Mouse (Mus musculus): ENCODE measurements at regions not wholly inside any gene's neighbourhood (a gene's known extent, or its start where the extent isn't known, plus 50 kb on each side); places are given as distances from the start of the nearest gene placed in this dataset.
A peak's percentile ranks its signal among the peaks of the same experiment; 100 is the strongest.

DNA sequence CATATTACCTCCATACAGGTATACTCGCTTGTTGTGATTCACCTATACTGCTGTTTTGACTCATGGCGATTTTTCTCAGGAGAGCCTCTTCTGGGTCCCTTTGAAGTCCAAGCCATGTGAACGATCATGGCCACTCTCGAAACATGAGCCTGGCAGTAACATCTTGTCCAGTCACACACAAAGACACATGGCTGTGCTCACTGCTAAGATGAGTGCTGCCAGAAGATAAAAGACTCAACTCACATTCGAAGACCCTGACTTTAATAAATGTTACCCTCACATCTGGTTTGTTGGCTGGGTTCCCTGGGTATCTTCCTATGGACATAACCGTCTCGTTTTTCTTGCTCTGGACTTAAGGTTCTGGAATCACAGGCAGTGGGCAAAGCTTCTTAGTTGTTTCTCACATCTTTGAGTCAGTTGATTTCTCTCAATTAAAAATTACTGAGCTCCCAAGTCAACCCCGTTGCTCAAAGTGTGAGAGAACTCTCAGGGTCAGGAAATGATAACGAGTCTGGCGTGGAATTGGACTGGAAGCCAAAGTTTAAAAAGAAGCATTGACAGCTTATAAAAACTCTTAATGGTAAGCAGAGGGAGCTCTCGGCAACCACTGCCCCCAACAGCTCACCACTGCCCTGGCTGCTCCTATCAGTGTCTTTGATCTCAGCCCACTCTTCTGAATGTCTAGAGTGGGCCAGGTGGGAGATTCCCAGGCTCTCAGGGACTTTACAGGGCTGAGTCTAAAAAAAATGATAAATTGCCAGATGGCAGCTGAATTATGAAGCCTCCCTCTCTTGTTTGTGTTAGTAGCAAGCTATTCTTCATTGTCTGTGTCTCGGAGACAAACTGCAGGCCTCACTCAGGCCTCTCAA, 539.6 kb downstream of the Epha4 start:
- WGBS = 75% methylated on average over 12 of the region's 12 CpGs
- no peaks in the 10 kb centered on the region for H3K36me3 ChIP-seq (ENCODE audit: insufficient read depth, low read length)
- H3K4me2 ChIP-seq (ENCODE audit: low read depth, low read length, poor library complexity, severe bottlenecking) = no peak overlapping the region
- DNase-seq (ENCODE audit: low spot score) (no peak), ATAC-seq (ENCODE audit: low FRiP score) (no peak)
- no peak overlapping the region for H3K9ac ChIP-seq (replicated peaks; ENCODE audit: low read length, poor library complexity, severe bottlenecking)
- H3K9me3 ChIP-seq (ENCODE audit: low read length) = no peaks in the 10 kb centered on the region
- TF ChIP-seq CTCF (IDR thresholded peaks at IDR 0.05) = no peak
- H3K27ac ChIP-seq (ENCODE audit: low read depth, low read length) = no peak overlapping the region
- no peaks in the 10 kb centered on the region for H3K4me1 ChIP-seq (ENCODE audit: insufficient read depth, low read length)
- no peak overlapping the region for H3K4me3 ChIP-seq (ENCODE audit: low read depth, low read length)
- no peaks in the 10 kb centered on the region for H3K27me3 ChIP-seq (ENCODE audit: insufficient read depth, low read length)

DNA sequence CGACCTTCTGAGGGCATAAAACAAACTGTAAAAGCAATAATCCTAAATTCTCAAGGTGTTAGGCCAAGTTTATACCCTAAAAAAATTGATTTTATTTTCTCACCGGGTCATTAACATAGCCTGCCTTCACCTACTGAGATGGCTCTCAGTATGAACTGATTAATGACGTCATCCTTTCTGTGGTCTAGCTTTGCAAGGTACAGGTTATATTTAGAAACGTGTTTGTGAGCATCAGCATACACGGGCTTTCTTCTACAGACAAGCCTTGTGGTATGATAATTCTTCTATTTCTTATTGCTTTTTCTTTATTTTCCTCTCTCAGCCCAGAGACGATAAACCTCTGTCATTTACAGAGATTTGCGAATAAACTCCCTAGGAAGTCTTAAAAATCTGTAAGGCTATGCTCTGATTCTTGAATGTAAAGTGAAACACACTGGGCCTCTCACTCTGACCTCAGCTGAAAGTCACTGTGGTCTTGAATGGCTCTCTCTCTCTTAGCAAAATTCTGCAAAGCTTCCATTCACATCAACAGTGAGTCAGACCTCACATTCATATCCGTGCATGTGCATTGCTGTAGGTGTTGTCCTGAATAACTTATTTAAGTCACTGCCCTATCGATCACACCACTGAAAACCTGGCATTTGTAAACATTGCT, 534.3 kb downstream of the Epha4 start:
- 76% methylated on average over 9 of the region's 9 CpGs for WGBS
- H3K9me3 ChIP-seq (ENCODE audit: low read length) = no peaks in the 10 kb centered on the region

DNA sequence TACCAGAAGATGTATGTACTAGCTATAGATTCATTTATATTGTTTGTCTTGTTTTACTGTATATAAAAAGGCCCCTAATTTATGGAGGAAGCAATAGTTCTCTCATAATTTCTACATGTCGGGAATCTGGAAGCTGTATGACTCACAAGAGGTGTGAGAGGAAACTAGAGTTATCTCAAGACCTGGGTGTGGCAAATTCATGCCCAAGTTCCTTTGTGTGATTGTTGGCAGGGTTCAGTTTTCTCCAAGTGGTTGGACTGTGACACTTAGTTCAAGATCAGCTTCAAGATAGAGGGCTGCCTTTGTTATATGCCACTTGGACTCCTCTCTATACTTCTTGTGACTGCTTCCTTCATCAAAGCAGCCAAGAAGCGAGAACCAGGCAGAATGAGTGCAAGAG, 521.1 kb downstream of the Epha4 start:
- WGBS = 88% methylated on average over 2 of the region's 2 CpGs
- no peak for TF ChIP-seq CTCF (IDR thresholded peaks at IDR 0.05)

More for the DNA sequence above, 534.3 kb downstream of the Epha4 start:
- no peak overlapping the region for H3K4me3 ChIP-seq (ENCODE audit: low read depth, low read length)
- no peak for ATAC-seq (ENCODE audit: low FRiP score)
- no peak for TF ChIP-seq CTCF (IDR thresholded peaks at IDR 0.05)
- H3K4me1 ChIP-seq (ENCODE audit: insufficient read depth, low read length) = no peaks in the 10 kb centered on the region
- H3K27me3 ChIP-seq (ENCODE audit: insufficient read depth, low read length) = no peaks in the 10 kb centered on the region
- H3K27ac ChIP-seq (ENCODE audit: low read depth, low read length) = no peak overlapping the region
- H3K36me3 ChIP-seq (ENCODE audit: insufficient read depth, low read length) = no peaks in the 10 kb centered on the region
- H3K4me2 ChIP-seq (ENCODE audit: low read depth, low read length, poor library complexity, severe bottlenecking) = no peak overlapping the region
- no peak for DNase-seq (ENCODE audit: low spot score)
- no peak overlapping the region for H3K9ac ChIP-seq (replicated peaks; ENCODE audit: low read length, poor library complexity, severe bottlenecking)

DNA sequence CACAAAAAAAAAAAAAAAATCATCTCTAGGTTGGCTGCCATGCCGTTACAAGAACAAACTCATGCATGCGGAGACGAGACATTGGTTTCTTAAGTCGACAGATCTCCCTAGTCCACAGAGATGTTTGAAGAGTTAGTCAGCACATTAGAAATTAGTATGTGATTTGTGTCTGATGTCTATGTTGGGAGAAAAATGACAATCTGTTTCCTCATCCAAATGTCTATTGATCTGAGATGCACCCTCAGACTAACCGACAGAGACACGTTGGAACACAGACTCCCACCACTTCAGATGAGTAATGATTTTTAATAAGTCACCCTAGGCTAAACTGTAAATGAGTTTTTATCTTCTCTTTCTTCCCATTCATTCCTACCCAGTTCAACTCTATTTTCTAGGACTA, 506.9 kb downstream of the Epha4 start:
- no peak for DNase-seq (ENCODE audit: low spot score)
- Histone ChIP-seq H3K27ac (ENCODE audit: low read depth, low read length) (no peak overlapping the region), H3K4me2 (ENCODE audit: low read depth, low read length, poor library complexity, severe bottlenecking) (no peak overlapping the region), H3K4me3 (ENCODE audit: low read depth, low read length) (no peak overlapping the region), H3K9ac (replicated peaks; ENCODE audit: low read length, poor library complexity, severe bottlenecking) (no peak overlapping the region), H3K36me3 (ENCODE audit: insufficient read depth, low read length) (no peaks in the 10 kb centered on the region), H3K4me1 (ENCODE audit: insufficient read depth, low read length) (no peaks in the 10 kb centered on the region), H3K9me3 (ENCODE audit: low read length) (no peaks in the 10 kb centered on the region), H3K27me3 (ENCODE audit: insufficient read depth, low read length) (no peaks in the 10 kb centered on the region)
- no peak for ATAC-seq (ENCODE audit: low FRiP score)
- TF ChIP-seq CTCF (IDR thresholded peaks at IDR 0.05) = no peak
- 88% methylated on average over 6 of the region's 6 CpGs for WGBS

More for the DNA sequence above, 521.1 kb downstream of the Epha4 start:
- no peak for ATAC-seq (ENCODE audit: low FRiP score)
- DNase-seq (ENCODE audit: low spot score) = no peak
- Histone ChIP-seq H3K4me3 (ENCODE audit: low read depth, low read length) (no peak overlapping the region), H3K4me2 (ENCODE audit: low read depth, low read length, poor library complexity, severe bottlenecking) (no peak overlapping the region), H3K36me3 (ENCODE audit: insufficient read depth, low read length) (no peaks in the 10 kb centered on the region), H3K27me3 (ENCODE audit: insufficient read depth, low read length) (no peaks in the 10 kb centered on the region), H3K27ac (ENCODE audit: low read depth, low read length) (no peak overlapping the region), H3K9me3 (ENCODE audit: low read length) (no peaks in the 10 kb centered on the region), H3K4me1 (ENCODE audit: insufficient read depth, low read length) (no peaks in the 10 kb centered on the region), H3K9ac (replicated peaks; ENCODE audit: low read length, poor library complexity, severe bottlenecking) (no peak overlapping the region)

- 61% methylated on average over 8 of the region's 8 CpGs for WGBS
- DNase-seq (ENCODE audit: low spot score) (peak; percentile 32), ATAC-seq (ENCODE audit: low FRiP score) (no peak)
- Histone ChIP-seq H3K36me3 (ENCODE audit: insufficient read depth, low read length) (no peaks in the 10 kb centered on the region), H3K27me3 (ENCODE audit: insufficient read depth, low read length) (no peaks in the 10 kb centered on the region), H3K27ac (ENCODE audit: low read depth, low read length) (no peak overlapping the region), H3K4me2 (ENCODE audit: low read depth, low read length, poor library complexity, severe bottlenecking) (no peak overlapping the region), H3K4me3 (ENCODE audit: low read depth, low read length) (no peak overlapping the region), H3K4me1 (ENCODE audit: insufficient read depth, low read length) (no peaks in the 10 kb centered on the region), H3K9ac (replicated peaks; ENCODE audit: low read length, poor library complexity, severe bottlenecking) (no peak overlapping the region), H3K9me3 (ENCODE audit: low read length) (no peaks in the 10 kb centered on the region)
- no peak for TF ChIP-seq CTCF (IDR thresholded peaks at IDR 0.05)
Observed at GRCm38 (mm10) chr1:77010608-77011214, 504.2 kb downstream of the Epha4 start.

DNA sequence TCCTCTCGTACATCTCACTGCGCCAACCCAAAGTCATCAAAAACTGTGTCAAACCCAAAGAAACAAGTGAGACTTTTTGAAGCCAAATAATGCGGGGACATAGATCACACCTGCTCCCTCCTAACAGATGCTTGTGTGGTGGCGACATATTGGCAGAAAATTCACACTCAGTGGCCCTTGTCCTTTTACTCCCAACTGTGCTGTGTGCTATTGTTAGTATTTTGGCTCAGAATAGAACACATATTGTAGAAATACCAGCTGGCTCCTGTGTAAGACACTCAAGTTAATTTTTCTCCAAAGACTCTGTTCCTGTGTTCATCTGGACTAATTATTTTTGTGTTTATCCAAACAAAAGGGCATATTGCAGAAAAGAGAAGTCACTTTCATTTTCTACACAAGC, 487.2 kb downstream of the Epha4 start:
- DNase-seq (ENCODE audit: low spot score) = peak; percentile 24

More for the DNA sequence above, 487.2 kb downstream of the Epha4 start:
- Histone ChIP-seq H3K4me1 (ENCODE audit: insufficient read depth, low read length) (no peaks in the 10 kb centered on the region), H3K9ac (replicated peaks; ENCODE audit: low read length, poor library complexity, severe bottlenecking) (no peak overlapping the region), H3K27me3 (ENCODE audit: insufficient read depth, low read length) (no peaks in the 10 kb centered on the region), H3K4me3 (ENCODE audit: low read depth, low read length) (no peak overlapping the region), H3K36me3 (ENCODE audit: insufficient read depth, low read length) (no peaks in the 10 kb centered on the region), H3K9me3 (ENCODE audit: low read length) (no peaks in the 10 kb centered on the region), H3K27ac (ENCODE audit: low read depth, low read length) (no peak overlapping the region), H3K4me2 (ENCODE audit: low read depth, low read length, poor library complexity, severe bottlenecking) (no peak overlapping the region)
- no peak for ATAC-seq (ENCODE audit: low FRiP score)
- 91% methylated on average over 4 of the region's 4 CpGs for WGBS
- TF ChIP-seq CTCF (IDR thresholded peaks at IDR 0.05) = no peak

All from midbrain, postnatal 0 days (tissue).